Mouse (Mus musculus): Measurements from ENCODE around the gene Hspbap1. TPM values are rescaled to one million over a fixed set of nuclear protein-coding genes. Genes with fewer than 3 reads are reported as not detected.

Hspbap1 gene
- polyA plus RNA-seq, 1 experiment from 2014 or later, result 24.7 TPM

DNA sequence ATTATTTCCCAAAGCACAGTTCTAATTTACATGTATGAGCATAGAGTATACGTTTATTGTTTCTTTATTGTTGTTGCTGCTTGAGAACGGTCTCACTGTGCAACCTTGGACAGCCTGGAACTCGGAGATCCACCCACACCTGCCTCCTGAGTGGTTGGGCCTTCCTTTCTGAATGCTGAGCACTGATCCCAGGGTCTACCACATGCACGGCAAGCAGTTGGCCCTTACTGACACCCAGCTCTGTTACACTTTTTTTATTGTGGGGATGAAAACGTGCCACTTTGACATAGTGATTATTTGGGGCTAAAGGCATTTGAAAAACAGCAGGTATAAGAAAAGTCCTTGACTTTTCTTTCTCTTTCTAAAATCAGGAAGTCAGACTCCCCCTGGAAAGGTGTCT lies 11.5 kb downstream of the Hspbap1 start:
- Histone ChIP-seq H3K9ac (ENCODE audit: low read depth, low read length) (no peak overlapping the region), H3K4me3 (ENCODE audit: low read depth, low read length) (no peak overlapping the region), H3K27me3 (ENCODE audit: control insufficient read depth, insufficient read depth, low read length) (no peaks in the 10 kb centered on the region), H3K4me1 (replicated peaks; ENCODE audit: control insufficient read depth, insufficient read depth, low read length) (no peaks in the 10 kb centered on the region), H3K9me3 (ENCODE audit: control insufficient read depth, low read length) (no peaks in the 10 kb centered on the region), H3K4me2 (replicated peaks; ENCODE audit: low read depth, low read length) (no peak overlapping the region), H3K36me3 (ENCODE audit: control insufficient read depth, insufficient read depth, low read length) (no peaks in the 10 kb centered on the region), H3K27ac (ENCODE audit: low read depth, low read length) (no peak overlapping the region)
- ATAC-seq (ENCODE audit: low FRiP score), result no peak
- WGBS, result 88% methylated on average over 5 of the region's 5 CpGs
- no peak for DNase-seq (ENCODE audit: low spot score)

DNA sequence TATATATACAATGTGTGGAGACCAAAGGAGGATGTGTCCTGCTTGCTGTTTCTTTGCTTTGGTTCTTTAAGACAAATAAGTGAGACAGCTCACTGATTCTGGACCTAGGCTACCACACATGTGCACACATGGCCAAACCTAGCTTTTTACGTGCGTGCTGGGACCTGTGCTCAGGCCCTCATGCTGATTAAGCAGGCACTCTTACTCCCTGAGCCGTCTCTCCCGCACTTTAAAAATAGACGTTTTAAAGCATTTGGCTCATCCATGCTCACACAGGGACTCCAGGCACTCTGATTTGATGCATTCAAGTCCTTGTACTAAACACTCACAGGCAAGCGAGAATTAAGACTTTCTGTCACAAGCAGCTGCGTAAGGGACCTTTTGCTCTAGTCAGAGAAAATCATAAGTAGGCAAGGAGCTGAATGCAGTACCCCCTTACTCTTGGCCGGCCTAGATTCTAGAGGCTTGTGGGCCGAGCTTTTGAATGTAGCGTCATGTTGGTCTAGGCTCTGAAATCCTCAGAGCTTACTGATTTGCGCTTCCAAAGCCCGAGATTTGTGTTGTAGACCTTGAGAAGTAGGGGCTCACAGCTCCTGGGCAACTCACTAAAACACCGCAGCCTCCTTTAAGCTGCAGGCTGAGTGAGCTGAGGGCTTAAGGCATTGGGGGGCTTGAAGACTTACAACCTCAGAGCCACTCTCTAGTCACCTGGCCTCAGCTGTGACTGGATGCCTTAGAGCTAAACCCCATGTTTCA lies 12.5 kb downstream of the Hspbap1 start:
- DNase-seq (ENCODE audit: low spot score), result no peak
- H3K9ac ChIP-seq (ENCODE audit: low read depth, low read length), result no peak overlapping the region
- H3K9me3 ChIP-seq (ENCODE audit: control insufficient read depth, low read length), result no peaks in the 10 kb centered on the region
- 89% methylated on average over 13 of the region's 13 CpGs for WGBS
- no peaks in the 10 kb centered on the region for H3K4me1 ChIP-seq (replicated peaks; ENCODE audit: control insufficient read depth, insufficient read depth, low read length)
- no peak for ATAC-seq (ENCODE audit: low FRiP score)
- no peak overlapping the region for H3K27ac ChIP-seq (ENCODE audit: low read depth, low read length)
- no peak overlapping the region for H3K4me3 ChIP-seq (ENCODE audit: low read depth, low read length)
- no peak overlapping the region for H3K4me2 ChIP-seq (replicated peaks; ENCODE audit: low read depth, low read length)
- H3K36me3 ChIP-seq (ENCODE audit: control insufficient read depth, insufficient read depth, low read length), result no peaks in the 10 kb centered on the region
- H3K27me3 ChIP-seq (ENCODE audit: control insufficient read depth, insufficient read depth, low read length), result no peaks in the 10 kb centered on the region

DNA sequence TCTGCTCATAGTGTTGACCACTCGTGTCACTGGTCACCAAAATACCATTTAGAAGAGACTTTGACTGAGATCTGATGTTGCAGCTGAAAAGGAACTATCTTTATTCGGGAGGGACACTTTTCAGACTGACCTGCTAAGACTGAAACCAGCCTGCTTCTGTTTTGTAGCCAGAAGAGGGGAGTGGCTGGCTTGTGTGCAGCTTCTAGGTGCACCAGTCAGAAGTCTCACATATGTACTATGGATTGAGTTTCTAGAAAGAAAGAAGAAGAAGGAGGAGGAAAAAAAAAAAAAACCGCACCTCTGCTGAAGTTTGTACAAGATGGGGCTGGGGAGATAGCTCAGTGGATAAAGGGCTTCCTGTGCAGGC lies 13.0 kb downstream of the Hspbap1 start:
- no peak overlapping the region for H3K9ac ChIP-seq (ENCODE audit: low read depth, low read length)
- no peaks in the 10 kb centered on the region for H3K27me3 ChIP-seq (ENCODE audit: control insufficient read depth, insufficient read depth, low read length)
- no peak for ATAC-seq (ENCODE audit: low FRiP score)
- H3K4me2 ChIP-seq (replicated peaks; ENCODE audit: low read depth, low read length), result no peak overlapping the region
- H3K27ac ChIP-seq (ENCODE audit: low read depth, low read length), result no peak overlapping the region
- H3K9me3 ChIP-seq (ENCODE audit: control insufficient read depth, low read length), result no peaks in the 10 kb centered on the region
- no peak overlapping the region for H3K4me3 ChIP-seq (ENCODE audit: low read depth, low read length)
- H3K36me3 ChIP-seq (ENCODE audit: control insufficient read depth, insufficient read depth, low read length), result no peaks in the 10 kb centered on the region
- DNase-seq (ENCODE audit: low spot score), result no peak
- WGBS, result 82% methylated on average over 3 of the region's 3 CpGs
- no peaks in the 10 kb centered on the region for H3K4me1 ChIP-seq (replicated peaks; ENCODE audit: control insufficient read depth, insufficient read depth, low read length)

DNA sequence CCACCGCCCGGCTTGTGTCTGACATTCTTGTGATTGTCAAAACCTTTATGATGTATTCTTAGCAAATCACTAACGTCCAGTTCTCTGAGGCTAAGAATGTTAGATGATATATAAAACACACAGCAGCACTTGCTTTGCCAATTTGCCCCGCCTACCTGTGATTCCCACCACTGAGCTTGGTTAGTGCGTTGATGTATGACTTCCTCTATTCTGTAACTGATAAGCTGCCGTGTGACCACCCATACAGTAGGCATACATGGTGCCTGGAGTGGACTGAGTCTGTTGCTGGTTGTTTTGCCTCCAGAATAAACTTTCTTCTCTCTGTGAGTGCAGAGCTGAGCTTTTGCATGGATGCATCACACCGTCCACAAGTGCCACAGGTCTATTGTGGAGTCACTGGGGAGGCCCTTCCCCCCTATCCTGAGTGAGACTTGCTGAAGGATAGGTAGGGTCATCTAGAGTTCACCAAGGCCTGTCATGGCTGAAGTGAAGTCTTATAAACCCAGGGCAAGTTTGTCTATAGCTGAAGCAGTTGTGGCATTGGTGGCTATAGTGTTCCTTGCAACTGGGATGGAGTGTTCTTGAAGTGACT lies 14.1 kb downstream of the Hspbap1 start:
- no peak overlapping the region for H3K9ac ChIP-seq (ENCODE audit: low read depth, low read length)
- H3K9me3 ChIP-seq (ENCODE audit: control insufficient read depth, low read length), result no peaks in the 10 kb centered on the region
- ATAC-seq (ENCODE audit: low FRiP score) (no peak), DNase-seq (ENCODE audit: low spot score) (no peak)
- 86% methylated on average over 7 of the region's 7 CpGs for WGBS
- no peaks in the 10 kb centered on the region for H3K4me1 ChIP-seq (replicated peaks; ENCODE audit: control insufficient read depth, insufficient read depth, low read length)
- H3K27ac ChIP-seq (ENCODE audit: low read depth, low read length), result no peak overlapping the region
- H3K4me2 ChIP-seq (replicated peaks; ENCODE audit: low read depth, low read length), result no peak overlapping the region
- H3K36me3 ChIP-seq (ENCODE audit: control insufficient read depth, insufficient read depth, low read length), result no peaks in the 10 kb centered on the region
- H3K4me3 ChIP-seq (ENCODE audit: low read depth, low read length), result no peak overlapping the region
- no peaks in the 10 kb centered on the region for H3K27me3 ChIP-seq (ENCODE audit: control insufficient read depth, insufficient read depth, low read length)

DNA sequence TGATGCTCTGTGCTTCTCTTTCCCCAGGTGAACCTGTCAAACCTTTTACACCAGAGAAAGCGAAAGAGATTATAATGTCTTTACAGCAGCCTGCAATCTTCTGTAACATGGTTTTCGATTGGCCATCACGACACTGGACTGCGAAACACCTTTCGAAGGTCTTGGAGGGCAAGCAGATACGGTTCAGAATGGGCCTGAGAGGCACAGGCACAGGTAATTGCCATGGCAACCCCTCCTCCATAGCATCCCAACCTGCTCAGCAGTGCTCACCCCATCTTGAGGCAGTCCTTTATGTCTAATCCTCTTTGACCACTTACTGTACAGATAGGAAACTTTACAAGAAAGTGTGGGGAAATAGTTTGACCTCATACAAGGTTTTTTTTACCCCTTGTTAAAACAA lies 17.0 kb downstream of the Hspbap1 start:
- Histone ChIP-seq H3K9ac (ENCODE audit: low read depth, low read length) (no peak overlapping the region), H3K4me3 (ENCODE audit: low read depth, low read length) (no peak overlapping the region), H3K27ac (ENCODE audit: low read depth, low read length) (no peak overlapping the region), H3K27me3 (ENCODE audit: control insufficient read depth, insufficient read depth, low read length) (no peaks in the 10 kb centered on the region), H3K36me3 (ENCODE audit: control insufficient read depth, insufficient read depth, low read length) (no peaks in the 10 kb centered on the region), H3K9me3 (ENCODE audit: control insufficient read depth, low read length) (no peaks in the 10 kb centered on the region), H3K4me1 (replicated peaks; ENCODE audit: control insufficient read depth, insufficient read depth, low read length) (no peaks in the 10 kb centered on the region), H3K4me2 (replicated peaks; ENCODE audit: low read depth, low read length) (no peak overlapping the region)
- DNase-seq (ENCODE audit: low spot score) (no peak), ATAC-seq (ENCODE audit: low FRiP score) (peak; percentile 63; the same call in 1 of the 2 replicates)
- 85% methylated on average over 6 of the region's 6 CpGs for WGBS

DNA sequence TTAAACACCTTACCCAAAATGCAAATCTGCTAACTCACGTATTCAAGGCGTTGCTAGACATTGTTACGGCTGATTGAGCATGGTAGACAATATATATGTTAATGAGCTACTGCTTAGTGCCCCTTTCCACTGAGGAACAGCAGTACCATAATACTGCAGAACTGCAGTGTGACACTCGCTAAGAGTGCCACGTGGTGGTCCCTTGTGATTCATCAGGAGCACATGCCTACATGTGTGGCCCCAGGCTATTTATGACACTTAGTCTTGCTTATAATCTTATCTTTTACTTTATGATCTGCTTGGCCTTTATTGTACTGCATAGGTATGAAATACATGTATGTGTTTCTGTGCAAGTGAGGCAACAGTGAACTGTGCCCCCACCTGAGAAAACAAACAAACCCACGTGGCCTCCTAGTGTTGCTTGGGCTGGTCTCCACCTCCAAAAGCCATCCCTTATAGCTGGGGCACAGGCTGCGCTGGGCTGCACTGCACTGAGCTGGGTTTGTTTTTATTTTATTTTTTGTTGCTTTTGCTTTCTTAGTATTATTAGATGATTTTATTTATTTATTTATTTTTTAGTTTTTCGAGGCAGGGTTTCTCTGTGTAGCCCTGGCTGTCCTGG lies 17.5 kb downstream of the Hspbap1 start:
- Histone ChIP-seq H3K9me3 (ENCODE audit: control insufficient read depth, low read length) (no peaks in the 10 kb centered on the region), H3K9ac (ENCODE audit: low read depth, low read length) (no peak overlapping the region), H3K4me3 (ENCODE audit: low read depth, low read length) (no peak overlapping the region), H3K27me3 (ENCODE audit: control insufficient read depth, insufficient read depth, low read length) (no peaks in the 10 kb centered on the region), H3K27ac (ENCODE audit: low read depth, low read length) (no peak overlapping the region), H3K4me1 (replicated peaks; ENCODE audit: control insufficient read depth, insufficient read depth, low read length) (no peaks in the 10 kb centered on the region), H3K36me3 (ENCODE audit: control insufficient read depth, insufficient read depth, low read length) (no peaks in the 10 kb centered on the region), H3K4me2 (replicated peaks; ENCODE audit: low read depth, low read length) (no peak overlapping the region)
- ATAC-seq (ENCODE audit: low FRiP score) (peak; percentile 86; the same call in 1 of the 2 replicates), DNase-seq (ENCODE audit: low spot score) (peak; percentile 16)
- 52% methylated on average over 8 of the region's 8 CpGs for WGBS

DNA sequence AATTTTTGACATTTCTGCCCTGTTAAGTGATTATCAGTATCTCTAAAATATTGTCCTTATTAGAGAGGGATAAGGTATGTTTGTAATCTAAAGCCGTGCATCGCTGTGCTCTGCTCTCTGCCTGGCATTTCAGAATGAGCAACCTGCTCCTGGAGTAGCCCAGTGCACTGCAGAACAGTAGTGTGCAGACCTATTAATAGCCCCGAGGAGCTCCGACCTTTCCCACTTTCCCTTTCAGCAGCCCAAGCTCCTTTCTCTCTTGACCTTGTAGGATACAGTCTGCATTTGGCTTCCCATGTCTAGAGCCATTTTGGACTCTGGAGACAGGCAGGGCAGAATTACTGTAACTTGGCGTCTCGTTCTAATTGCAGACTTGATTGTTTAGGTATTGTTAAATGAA lies 18.2 kb downstream of the Hspbap1 start:
- no peak overlapping the region for H3K4me3 ChIP-seq (ENCODE audit: low read depth, low read length)
- no peaks in the 10 kb centered on the region for H3K4me1 ChIP-seq (replicated peaks; ENCODE audit: control insufficient read depth, insufficient read depth, low read length)
- no peaks in the 10 kb centered on the region for H3K36me3 ChIP-seq (ENCODE audit: control insufficient read depth, insufficient read depth, low read length)
- ATAC-seq (ENCODE audit: low FRiP score) (no peak), DNase-seq (ENCODE audit: low spot score) (no peak)
- WGBS, result 94% methylated on average over 6 of the region's 6 CpGs
- no peak overlapping the region for H3K4me2 ChIP-seq (replicated peaks; ENCODE audit: low read depth, low read length)
- no peak overlapping the region for H3K9ac ChIP-seq (ENCODE audit: low read depth, low read length)
- no peaks in the 10 kb centered on the region for H3K27me3 ChIP-seq (ENCODE audit: control insufficient read depth, insufficient read depth, low read length)
- no peaks in the 10 kb centered on the region for H3K9me3 ChIP-seq (ENCODE audit: control insufficient read depth, low read length)
- no peak overlapping the region for H3K27ac ChIP-seq (ENCODE audit: low read depth, low read length)

DNA sequence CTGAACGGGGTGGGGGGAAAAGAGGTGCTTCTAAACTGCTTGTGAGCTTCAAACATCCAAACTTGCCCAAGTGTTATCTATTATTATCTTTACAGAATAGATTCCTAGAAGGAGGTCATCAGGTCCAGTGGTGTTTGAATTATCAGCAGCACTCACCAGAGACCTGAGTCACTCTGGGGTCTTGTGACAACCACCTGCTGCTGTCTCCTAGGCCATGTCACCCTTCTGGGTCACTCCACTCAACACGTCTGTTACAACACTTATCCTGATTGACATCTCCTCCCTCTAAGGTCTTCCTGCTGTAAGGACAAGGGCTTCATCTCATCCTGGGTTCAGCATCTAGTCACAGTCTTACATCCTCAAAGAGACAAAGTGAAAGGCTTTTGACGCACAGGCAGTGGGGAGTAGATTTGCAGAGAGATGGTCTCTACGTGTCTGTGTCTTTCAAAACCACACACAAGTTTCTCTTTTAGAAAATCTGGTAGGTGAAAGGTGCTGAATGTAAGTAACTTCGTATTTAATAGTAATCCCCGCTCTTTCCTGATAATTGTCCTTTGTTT lies 21.9 kb downstream of the Hspbap1 start:
- no peak overlapping the region for H3K27ac ChIP-seq (ENCODE audit: low read depth, low read length)
- WGBS, result 83% methylated on average over 6 of the region's 6 CpGs
- DNase-seq (ENCODE audit: low spot score) (no peak), ATAC-seq (ENCODE audit: low FRiP score) (no peak)
- no peak overlapping the region for H3K4me3 ChIP-seq (ENCODE audit: low read depth, low read length)
- H3K4me2 ChIP-seq (replicated peaks; ENCODE audit: low read depth, low read length), result no peak overlapping the region
- H3K27me3 ChIP-seq (ENCODE audit: control insufficient read depth, insufficient read depth, low read length), result no peaks in the 10 kb centered on the region
- H3K9me3 ChIP-seq (ENCODE audit: control insufficient read depth, low read length), result no peaks in the 10 kb centered on the region
- H3K36me3 ChIP-seq (ENCODE audit: control insufficient read depth, insufficient read depth, low read length), result no peaks in the 10 kb centered on the region
- no peak overlapping the region for H3K9ac ChIP-seq (ENCODE audit: low read depth, low read length)
- H3K4me1 ChIP-seq (replicated peaks; ENCODE audit: control insufficient read depth, insufficient read depth, low read length), result no peaks in the 10 kb centered on the region
